Mouse (Mus musculus) v-Abl transformed pro-B cells (cell line): Measurements from ENCODE around the gene Pld2.
"Not testable (repeated sequence)": the region's sequence is repeated elsewhere in the genome, so short reads cannot be mapped to it uniquely, and the experiment has no call there.

Source experiments
- in situ Hi-C, 2 experiments: fragments of 400-800 bp; cut with MboI; formaldehyde crosslinking; loops; one replicate each; pipeline ENCODE4 v1.15.1; 2025; ENCODE audit not compliant: unreplicated experiment in 2 of 2

Pld2 gene

DNA sequence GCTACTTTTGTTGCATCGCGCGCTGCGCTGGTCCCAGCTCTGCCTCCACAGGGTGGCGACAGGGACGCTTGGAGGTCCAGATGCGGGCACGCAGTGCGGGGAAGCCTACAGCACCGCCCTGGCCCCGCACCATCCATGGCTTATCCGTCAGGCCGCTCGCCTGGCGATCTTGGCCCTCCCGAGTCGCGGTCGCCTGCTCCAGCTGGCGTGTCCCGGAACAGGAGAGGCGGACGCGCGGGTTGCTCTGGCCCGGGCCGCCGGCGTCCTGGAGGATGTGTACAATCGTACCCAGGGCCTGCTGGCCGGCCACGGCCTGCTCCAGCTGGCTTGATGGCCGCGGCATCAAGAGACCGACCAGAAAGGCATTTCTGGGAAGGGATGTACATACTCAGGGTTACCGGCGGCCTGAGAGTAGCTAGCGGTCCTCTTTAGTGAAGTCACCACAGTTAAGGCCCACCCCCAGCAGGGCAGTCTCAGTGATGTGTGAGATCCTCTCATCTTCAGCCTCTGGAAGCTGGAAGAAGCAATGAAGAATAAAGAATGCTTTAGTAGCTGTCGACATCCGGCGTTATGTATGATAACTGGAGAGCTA is 19.6 kb upstream of the Pld2 start:
- in situ Hi-C loops = loop anchor here (25.0 kb wide), 1 partner anchor 283 kb away; the partner anchor contains the start of genes 0610010K14Rik (in 2 of the 2), Bcl6b (in 2 of the 2), Gm21988 (in 2 of the 2) and Rnasek (in 2 of the 2)

DNA sequence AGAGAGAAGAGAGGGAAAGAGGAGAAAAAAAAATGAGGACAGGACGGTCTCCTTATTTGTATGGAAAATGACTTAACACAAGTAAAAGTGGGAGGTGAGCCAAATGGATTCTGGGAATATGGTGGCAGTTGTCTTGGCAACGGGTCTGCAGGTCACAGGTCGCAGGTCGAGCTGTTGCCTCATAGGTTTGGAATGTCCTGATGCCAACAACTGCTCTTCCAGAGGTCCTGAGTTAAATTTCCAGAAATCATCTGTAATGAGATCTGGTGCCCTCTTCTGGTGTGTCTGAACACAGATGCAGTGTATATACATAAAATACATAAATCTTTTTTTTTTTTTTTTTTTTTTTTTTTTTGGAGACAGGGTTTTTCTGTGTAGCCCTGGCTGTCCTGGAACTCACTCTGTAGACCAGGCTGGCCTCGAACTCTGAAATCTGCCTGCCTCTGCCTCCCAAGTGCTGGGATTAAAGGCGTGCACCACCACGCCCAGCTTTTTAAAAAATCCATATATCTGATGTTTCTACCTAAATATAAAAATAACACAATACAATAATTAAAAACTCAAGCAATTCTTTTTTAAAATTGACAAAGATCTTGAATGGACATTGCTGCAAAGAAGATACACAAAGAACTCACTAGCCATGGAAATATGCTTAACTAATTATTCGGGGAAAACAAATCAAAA is 16.4 kb upstream of the Pld2 start:
- in situ Hi-C loops = loop anchor here (25.0 kb wide), 1 partner anchor 286 kb away; the partner anchor contains the start of genes 0610010K14Rik (in 2 of the 2), Bcl6b (in 2 of the 2), Gm21988 (in 2 of the 2) and Rnasek (in 2 of the 2)

DNA sequence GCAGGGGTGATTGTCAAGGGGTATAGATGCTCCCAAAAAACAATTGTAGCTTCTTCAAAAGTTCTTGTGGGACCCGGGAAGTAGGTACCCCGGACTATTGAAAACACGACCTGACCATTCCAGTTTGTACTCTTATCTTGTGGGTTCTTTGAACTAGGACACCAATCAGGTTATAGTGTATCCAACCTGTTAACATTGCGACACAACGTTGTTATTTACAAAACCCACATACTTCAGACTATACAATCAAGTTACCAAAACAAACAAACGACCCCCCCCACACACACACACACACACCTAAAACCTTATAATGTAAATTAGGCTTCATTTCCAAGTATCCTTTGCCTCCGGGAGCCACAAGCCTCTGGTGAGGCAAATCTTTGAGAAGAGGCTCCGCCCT is 15.1 kb upstream of the Pld2 start:
- in situ Hi-C loops = loop anchor here (25.0 kb wide), 1 partner anchor 287 kb away; the partner anchor contains the start of genes 0610010K14Rik (in 2 of the 2), Bcl6b (in 2 of the 2), Gm21988 (in 2 of the 2) and Rnasek (in 2 of the 2)

DNA sequence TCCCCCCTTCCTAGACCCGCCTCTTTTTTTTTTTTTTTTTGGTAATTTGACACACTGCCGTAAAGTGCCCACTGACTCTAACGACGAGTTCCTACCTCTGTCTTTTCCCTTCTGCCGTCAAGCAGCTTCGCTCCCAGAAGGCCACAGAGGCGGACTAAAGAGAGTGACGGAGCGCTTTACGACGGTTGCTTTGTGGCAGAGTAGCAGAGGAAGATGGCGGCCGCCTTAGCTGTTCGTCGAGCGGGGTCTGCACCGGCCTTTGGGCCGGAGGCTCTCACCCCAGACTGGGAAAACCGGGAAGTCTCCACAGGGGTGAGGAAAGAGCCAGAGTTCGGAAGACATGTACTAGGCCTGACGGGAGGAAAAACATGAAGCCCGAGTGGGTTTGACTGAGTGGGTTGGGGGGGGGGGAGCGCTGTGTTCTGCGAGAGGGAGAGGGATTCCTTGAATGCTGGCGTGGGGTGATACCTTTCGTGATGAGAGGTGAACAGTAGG is 14.6 kb upstream of the Pld2 start, which contains the start of gene Psmb6:
Gene Psmb6, plus strand, starts transcription at position 184 of the 495 bp plus-strand sequence.
- in situ Hi-C loops = no loop called here

DNA sequence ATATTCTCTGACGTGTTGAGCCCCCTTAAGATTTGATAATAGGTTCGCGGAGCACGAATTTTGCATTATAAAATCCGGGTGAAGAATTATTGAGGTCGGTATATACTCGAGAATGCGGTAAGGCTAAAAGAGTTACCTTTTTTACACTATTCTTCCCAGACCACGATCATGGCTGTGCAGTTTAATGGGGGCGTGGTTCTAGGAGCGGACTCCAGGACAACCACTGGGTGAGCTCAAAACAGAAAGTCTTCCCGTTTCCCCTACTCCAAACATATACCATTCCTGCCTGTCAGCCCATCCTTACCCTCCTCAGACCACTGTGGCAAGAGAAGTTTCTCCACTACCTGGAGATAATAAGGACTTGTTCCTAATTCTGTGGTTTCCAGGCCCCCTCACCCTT is 14.1 kb upstream of the Pld2 start:
- in situ Hi-C loops = no loop called here

DNA sequence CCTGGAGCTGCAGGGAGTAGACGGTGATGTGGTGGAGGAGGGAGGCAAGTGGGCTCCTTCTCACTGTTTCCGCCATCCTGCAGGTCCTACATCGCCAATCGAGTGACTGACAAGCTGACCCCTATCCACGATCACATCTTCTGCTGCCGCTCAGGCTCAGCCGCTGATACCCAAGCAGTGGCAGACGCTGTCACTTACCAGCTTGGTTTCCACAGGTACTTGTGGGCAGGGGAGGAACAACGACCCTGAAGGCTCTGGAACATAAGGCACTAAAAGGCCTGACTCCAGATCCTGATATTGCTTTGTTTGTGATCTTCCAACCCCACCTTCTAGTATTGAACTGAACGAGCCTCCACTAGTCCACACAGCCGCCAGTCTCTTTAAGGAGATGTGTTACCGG is 13.7 kb upstream of the Pld2 start:
- in situ Hi-C loops = no loop called here

DNA sequence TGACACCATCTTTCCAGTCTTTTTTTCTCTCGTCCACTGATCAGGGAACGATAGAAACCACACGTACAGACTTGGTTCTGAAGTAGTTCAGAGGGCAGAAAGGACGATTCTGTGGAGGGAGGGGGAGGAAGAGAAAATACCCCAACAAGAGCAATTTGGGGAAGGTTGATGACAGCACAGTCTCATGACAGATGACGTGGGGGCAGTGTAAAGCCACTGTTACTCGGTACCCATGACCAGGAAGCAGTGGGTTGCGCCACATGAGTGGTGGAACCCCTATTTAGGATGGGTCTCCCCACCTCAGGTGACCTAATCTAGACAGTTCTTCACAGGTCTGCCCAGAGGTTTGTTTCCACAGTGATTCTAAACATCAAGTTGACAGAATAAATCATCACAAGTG is 11.3 kb upstream of the Pld2 start:
- in situ Hi-C loops = no loop called here

DNA sequence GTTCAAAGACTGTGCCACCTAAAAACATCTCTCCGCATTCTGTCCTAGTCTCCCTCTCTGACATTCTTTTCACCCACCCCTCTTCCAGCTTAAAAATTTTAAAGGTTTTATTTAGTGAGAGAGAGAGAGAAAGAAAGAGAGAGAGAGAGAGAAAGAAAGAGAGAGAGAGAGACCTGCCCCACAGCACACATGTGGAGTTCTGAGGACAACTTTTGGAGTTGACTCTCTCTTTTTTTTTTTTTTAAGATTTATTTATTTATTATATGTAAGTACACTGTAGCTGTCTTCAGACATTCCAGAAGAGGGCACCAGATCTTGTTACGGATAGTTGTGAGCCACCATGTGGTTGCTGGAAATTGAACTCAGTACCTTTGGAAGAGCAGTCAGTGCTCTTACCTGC is 8.8 kb upstream of the Pld2 start:
- in situ Hi-C loops = not testable (repeated sequence)

DNA sequence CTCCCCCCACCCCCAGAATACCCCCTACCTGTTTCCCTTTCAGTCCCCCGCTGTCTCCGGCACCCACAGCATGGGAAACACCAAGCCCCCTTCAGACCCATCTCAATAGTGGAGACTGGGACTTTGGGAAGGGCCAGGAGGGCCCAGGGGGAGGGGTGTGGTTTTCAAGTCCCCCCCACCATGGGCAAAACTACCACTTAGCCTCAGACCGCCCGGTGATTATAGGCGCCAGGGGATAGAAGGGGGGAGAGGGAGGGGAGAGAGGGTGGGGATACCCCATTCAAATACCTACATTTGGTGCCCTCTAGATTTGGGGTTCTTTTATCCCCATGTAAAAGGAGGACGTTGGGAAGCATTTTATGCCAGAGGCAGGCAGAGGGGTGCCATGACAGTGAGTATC is 7.0 kb upstream of the Pld2 start, which contains the start of gene Gm40193:
Gene Gm40193, minus strand, starts transcription at position 101 of the 400 bp plus-strand sequence.
- in situ Hi-C loops = no loop called here

DNA sequence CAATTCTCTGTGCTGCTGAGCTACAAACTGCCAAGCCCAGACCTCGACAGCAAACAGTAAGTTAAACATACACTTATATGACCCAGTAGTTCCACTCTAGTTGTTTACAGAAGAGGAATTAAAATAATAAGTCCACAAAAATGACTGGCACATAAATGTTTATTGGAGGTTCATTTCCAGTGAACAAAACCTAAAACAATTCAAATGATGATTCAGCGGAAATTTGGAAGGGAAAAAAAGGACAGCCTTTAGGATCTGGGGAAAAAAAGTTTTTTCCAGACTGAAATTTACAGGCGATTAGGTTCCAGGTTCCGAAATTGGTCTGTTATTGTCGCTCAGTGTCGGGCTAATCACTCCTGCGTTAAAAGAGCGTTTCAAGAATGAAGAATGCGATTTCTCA is 441 bp upstream of the Pld2 start:
- in situ Hi-C loops = no loop called here

DNA sequence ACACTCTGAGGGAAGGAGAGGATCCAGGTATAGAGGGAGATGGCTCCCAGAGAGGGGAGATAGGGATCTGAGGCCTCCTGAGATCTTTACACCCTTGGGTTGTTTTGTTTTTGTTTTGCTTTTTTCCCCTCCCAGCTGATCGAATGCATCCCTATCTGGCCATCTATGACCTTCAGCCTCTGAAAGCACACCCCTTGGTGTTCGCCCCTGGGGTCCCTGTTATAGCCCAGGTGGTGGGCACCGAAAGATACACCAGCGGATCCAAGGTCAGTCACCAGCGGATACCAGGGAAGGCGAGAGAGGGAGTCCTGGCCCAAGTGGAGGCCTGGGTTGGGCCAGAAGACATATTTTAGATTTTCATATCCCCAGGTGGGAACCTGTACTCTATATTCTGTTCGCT is 1.1 kb downstream of the Pld2 start:
- in situ Hi-C loops = loop anchor here (10.0 kb wide), 2 partner anchors 54 to 64 kb away; no protein-coding TSS in a partner anchor

DNA sequence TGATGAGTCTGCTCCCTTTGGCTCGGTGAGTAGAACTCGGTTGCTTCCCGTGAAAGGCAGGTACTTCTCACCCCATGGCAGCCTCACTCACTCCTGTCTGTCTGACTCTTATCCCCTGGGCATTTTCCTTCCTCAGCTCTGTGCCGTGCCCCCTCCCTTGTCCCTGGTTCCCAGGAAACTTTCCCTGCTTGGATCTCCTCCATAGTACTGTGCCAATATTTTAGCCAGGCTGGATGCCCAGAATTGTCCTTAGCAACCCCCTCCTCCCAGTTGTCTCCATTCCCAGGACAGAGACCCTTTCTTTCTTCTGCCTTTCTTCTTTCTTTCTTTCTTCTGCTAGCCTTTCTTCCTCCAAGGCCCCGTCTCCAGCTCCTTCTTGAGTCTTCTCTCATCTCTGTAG is 1.6 kb downstream of the Pld2 start:
- in situ Hi-C loops = loop anchor here (10.0 kb wide), 2 partner anchors 53 to 63 kb away; no protein-coding TSS in a partner anchor

DNA sequence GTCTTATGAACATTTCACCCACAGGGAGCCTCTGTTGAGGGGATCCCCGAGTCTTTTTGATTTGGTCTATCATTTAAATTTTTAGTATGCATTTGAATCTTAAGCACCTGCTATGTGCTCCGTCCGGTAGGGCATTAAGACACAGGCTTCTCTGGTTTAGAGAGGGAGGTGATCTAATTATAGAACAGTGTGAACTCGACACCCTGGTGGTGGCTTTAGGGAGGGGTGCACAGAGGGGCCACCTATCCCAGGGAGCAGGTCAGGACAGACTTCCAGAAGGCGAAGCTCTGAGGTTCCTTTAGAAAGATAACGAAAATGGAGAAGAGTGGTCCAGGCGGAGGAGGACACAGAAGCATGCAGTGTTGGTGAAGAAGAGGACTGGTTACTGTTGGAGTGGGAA is 4.6 kb downstream of the Pld2 start:
- in situ Hi-C loops = loop anchor here (10.0 kb wide), 2 partner anchors 50 to 60 kb away; no protein-coding TSS in a partner anchor

DNA sequence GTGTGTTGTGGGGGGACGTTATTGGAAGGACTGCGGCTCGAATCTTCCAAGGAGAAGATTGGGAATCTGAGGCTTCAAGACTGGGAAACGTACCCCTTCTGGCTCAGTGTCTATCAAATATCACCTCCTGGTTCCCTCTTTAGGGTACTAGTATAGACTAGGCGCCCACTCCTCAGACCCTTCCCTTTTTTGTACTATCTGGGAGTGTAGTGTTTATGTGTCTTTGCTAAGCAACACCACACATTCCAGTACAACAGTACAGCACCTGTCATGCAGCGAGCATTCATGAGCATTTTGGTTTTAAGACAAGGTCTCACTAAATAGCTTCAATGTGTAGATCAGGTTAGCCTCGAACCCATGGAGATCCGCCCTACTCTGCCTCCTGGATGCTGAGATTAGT is 11.7 kb downstream of the Pld2 start:
- in situ Hi-C loops = no loop called here

DNA sequence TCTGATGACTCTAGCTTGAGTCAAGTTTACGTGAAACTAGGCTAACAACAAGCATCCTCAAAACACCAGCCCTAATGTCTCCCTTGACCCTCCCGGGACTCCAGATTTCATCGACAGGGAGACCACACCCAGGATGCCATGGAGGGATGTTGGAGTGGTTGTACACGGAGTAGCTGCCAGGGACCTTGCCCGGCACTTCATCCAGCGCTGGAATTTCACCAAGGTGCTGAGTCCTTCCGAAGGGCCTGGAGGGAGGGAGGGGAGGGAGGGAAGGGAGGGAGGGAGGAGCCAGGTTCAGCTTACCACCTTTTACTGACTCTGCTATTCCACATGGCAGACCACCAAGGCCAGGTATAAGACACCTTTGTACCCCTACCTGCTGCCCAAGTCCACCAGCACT is 14.1 kb downstream of the Pld2 start:
- in situ Hi-C loops = no loop called here

DNA sequence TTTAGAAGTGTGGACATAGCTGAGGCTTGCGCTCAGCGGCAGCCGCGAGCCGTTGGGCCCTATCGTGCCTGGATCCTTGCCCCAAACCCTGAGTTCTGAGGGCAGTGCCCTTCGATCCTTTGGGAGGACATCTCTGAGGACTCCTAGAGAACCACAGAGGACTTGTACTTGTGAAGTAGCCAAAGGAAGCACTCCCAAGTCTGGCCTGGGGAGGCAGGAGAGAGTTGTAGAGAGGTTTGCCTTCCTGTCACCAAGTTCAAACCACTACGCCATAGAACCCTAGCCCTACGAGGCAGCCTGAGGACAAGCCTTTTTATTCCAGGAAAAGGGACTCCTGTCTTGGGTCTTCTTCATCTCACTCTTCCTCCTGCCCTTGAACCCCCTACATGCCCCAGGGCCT is 17.7 kb downstream of the Pld2 start:
- in situ Hi-C loops = no loop called here

DNA sequence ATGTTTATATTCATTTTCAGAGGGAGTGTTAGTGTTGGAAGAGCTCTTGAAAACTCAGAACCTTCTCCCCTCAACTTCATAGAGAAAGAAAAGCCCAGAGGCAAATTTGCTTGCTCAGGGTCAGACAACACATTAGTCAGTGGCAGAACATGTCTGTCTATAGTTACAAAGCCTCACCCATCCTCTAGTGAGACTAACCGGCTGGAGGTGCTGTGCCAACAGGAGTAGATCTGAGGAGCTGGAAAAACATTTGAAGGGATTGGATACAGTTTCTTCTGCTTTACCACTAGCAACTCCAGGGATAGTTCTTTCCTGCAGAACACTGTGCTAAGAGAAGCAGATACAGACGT is 22.0 kb downstream of the Pld2 start:
- in situ Hi-C loops = no loop called here

DNA sequence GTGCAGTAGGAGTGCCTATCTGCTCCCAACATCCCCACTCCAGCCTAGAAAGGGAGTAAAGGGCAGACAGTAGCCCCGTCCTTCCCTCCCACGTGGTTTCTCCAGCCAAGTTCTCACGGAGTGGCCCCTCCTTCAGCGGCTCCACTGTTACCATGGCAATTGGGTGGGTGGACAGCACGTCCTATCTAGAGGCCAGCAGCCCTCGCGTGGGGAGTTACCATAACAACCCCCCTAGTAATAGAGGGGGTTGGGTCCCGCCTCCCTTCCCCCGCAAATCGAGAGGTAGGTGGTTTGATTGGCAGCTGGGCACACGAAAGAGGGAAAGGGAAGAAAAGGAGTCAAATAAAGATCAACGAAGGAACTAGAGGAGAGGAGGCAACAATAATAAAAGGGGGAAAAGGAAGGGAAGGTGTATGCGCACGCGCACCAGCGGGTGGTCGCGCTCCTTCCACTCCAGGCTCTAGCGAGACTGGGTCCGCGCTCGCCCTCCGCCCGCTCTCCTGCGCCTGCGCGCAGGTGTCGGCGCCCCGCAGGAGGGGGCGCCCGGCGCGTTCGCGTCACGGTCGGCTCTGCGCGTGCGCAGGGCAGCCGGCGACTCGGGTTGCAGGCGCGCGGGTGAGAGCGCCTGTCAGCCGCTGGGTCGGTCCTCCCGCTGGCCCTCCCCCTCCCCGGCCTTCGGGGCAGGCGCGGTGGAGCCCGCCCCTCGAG is 22.6 kb downstream of the Pld2 start, which contains the start of gene Mink1:
Gene Mink1, plus strand, starts transcription at position 595 of the 708 bp plus-strand sequence.
- in situ Hi-C loops = no loop called here

DNA sequence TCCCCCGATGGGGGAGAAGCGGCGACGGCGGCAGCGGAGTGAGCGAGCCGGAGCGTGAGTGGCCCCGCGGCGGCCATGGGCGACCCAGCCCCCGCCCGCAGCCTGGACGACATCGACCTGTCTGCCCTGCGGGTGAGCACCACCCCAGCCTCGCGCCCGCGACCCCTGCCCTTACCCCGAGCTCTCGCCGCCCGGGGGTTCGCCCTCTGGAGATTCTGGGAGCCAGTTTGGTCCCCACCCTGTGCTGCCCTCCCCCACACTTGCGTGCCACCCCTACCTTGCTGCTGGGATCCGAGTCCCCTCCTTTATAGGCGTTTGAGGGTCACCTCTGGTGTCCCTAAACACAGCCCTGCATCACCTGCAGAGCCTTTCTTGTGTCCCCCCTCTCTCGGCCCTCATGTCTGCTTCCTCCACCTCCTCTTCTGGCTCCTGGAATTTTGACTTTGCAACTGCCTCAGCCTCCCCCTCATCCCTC is 23.2 kb downstream of the Pld2 start:
- in situ Hi-C loops = no loop called here

DNA sequence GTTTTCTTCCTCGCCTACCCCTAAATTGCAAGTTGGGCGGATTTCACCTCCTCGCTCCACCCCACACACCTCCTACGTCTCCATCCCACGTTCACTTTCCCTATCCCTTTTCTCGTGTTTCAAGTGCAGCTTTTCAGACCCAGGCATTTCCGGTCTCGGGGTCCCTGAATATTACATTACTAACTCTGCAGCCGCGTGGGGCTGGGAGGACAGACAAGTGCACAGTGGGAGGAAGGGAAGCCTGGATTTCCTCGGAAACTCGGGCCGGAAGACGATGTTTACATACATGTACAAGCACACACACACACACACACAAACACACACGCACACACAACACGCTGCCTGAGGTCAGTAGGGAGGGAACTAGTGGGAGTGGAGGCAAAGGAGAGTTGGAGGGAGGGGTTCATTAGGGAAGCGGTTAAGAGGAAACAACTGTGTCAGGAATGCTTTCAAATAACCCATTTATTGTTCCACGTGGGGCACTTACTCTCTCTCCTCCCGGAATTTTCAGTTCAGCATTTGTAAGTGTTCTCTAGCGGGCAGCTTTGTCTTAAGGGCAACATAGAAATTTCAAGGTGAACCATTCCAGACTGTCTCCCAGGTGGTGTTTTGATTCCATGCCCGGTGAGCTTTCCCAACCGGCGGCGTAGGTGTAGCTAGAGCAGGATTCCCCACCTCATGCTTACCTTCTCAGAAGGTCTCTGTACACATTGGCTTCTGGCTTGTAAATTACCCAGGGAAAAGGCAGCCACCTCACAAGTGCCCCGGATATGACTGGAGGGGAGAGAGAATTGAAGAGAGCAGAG is 23.8 kb downstream of the Pld2 start:
- in situ Hi-C loops = no loop called here
